Mouse (Mus musculus): Measurements from ENCODE around the gene Olfr675. TPM values are rescaled to one million over a fixed set of nuclear protein-coding genes. Genes with fewer than 3 reads are reported as not detected.
A peak's percentile ranks its signal among the peaks of the same experiment; 100 is the strongest.
"Not testable (repeated sequence)": the region's sequence is repeated elsewhere in the genome, so short reads cannot be mapped to it uniquely, and the experiment has no call there.

The Olfr675 gene
- not detected in 2 replicates for polyA plus RNA-seq (2015; fragmentation: Nextera tagmentation; extraction: Ambion mirVana)

- WGBS, result 35% methylated on average over 1 of the region's 1 CpGs
- no peaks in the 10 kb centered on the region for H3K36me3 ChIP-seq
- no peaks in the 10 kb centered on the region for H3K27me3 ChIP-seq
- H3K9ac ChIP-seq, result no peak within 1 kb of the TSS
- 0 out of 2 replicates have a peak, but pooled peaks cover 3% of the 10 kb centered on the region for H3K4me1 ChIP-seq
- H3K9me3 ChIP-seq, result no peaks in the 10 kb centered on the region
- ATAC-seq (ENCODE audit: insufficient number of reproducible peaks, insufficient read depth, low FRiP score, low TSS enrichment, low read depth), result no peak
- H3K4me3 ChIP-seq, result no peak within 1 kb of the TSS
- H3K27ac ChIP-seq, result peak within 1 kb of the TSS; percentile 60
- no peak within 1 kb of the TSS for H3K4me2 ChIP-seq
Observed at GRCm38 (mm10) chr7:105028360-105028759, at the start of gene Olfr675. Olfr675 (minus strand) TSS chr7:105028460.

GRCm38 (mm10) chr7:105064175-105064574 is 35.9 kb upstream of the Olfr675 start, which contains the start of gene Olfr678:
Olfr678 (plus strand) TSS chr7:105064475.
- Histone ChIP-seq H3K9me3 (no peaks in the 10 kb centered on the region), H3K27me3 (no peaks in the 10 kb centered on the region), H3K4me1 (no peaks in the 10 kb centered on the region), H3K9ac (no peak within 1 kb of the TSS), H3K4me2 (no peak within 1 kb of the TSS), H3K36me3 (no peaks in the 10 kb centered on the region), H3K27ac (no peak within 1 kb of the TSS), H3K4me3 (no peak within 1 kb of the TSS)
- 89% methylated on average over 1 of the region's 1 CpGs for WGBS
- no peak for ATAC-seq (ENCODE audit: insufficient number of reproducible peaks, insufficient read depth, low FRiP score, low TSS enrichment, low read depth)

- H3K9me3 ChIP-seq, result no peaks in the 10 kb centered on the region
- no peak overlapping the region for H3K9ac ChIP-seq
- no peaks in the 10 kb centered on the region for H3K36me3 ChIP-seq
- no peak overlapping the region for H3K4me2 ChIP-seq
- H3K4me3 ChIP-seq, result no peak overlapping the region
- no peak overlapping the region for H3K27ac ChIP-seq
- no peak for ATAC-seq (ENCODE audit: insufficient number of reproducible peaks, insufficient read depth, low FRiP score, low TSS enrichment, low read depth)
- H3K4me1 ChIP-seq, result no peaks in the 10 kb centered on the region
- H3K27me3 ChIP-seq, result no peaks in the 10 kb centered on the region
Observed at GRCm38 (mm10) chr7:105058951-105059350, 30.7 kb upstream of the Olfr675 start.

GRCm38 (mm10) chr7:105033836-105034235 is 5.6 kb upstream of the Olfr675 start:
- not testable (repeated sequence) for H3K27ac ChIP-seq; H3K9ac ChIP-seq; ATAC-seq (ENCODE audit: insufficient number of reproducible peaks, insufficient read depth, low FRiP score, low TSS enrichment, low read depth); H3K4me2 ChIP-seq; H3K4me1 ChIP-seq; H3K9me3 ChIP-seq; H3K27me3 ChIP-seq; H3K4me3 ChIP-seq; H3K36me3 ChIP-seq
- 60% methylated on average over 5 of the region's 5 CpGs for WGBS

GRCm38 (mm10) chr7:105032398-105032797 is 4.1 kb upstream of the Olfr675 start, which contains the start of gene Olfr676:
Olfr676 (plus strand) TSS chr7:105032698.
- H3K9me3 ChIP-seq, result no peaks in the 10 kb centered on the region
- H3K27ac ChIP-seq, result no peak within 1 kb of the TSS
- no peaks in the 10 kb centered on the region for H3K27me3 ChIP-seq
- no peaks in the 10 kb centered on the region for H3K36me3 ChIP-seq
- ATAC-seq (ENCODE audit: insufficient number of reproducible peaks, insufficient read depth, low FRiP score, low TSS enrichment, low read depth), result no peak
- H3K4me2 ChIP-seq, result no peak within 1 kb of the TSS
- no peak within 1 kb of the TSS for H3K4me3 ChIP-seq
- H3K4me1 ChIP-seq, result 0 out of 2 replicates have a peak, but pooled peaks cover 3% of the 10 kb centered on the region
- H3K9ac ChIP-seq, result no peak within 1 kb of the TSS

GRCm38 (mm10) chr7:105022530-105022929 is 5.7 kb downstream of the Olfr675 start:
- 36% methylated on average over 1 of the region's 1 CpGs for WGBS
- no peak overlapping the region for H3K27ac ChIP-seq
- ATAC-seq (ENCODE audit: insufficient number of reproducible peaks, insufficient read depth, low FRiP score, low TSS enrichment, low read depth), result no peak
- no peaks in the 10 kb centered on the region for H3K27me3 ChIP-seq
- no peaks in the 10 kb centered on the region for H3K36me3 ChIP-seq
- H3K9me3 ChIP-seq, result no peaks in the 10 kb centered on the region
- H3K4me3 ChIP-seq, result no peak overlapping the region
- no peak overlapping the region for H3K4me2 ChIP-seq
- no peaks in the 10 kb centered on the region for H3K4me1 ChIP-seq
- no peak overlapping the region for H3K9ac ChIP-seq

GRCm38 (mm10) chr7:105001929-105002328 is 26.3 kb downstream of the Olfr675 start, which contains the start of gene Olfr672:
Olfr672 (minus strand) TSS chr7:105002029.
- no peak within 1 kb of the TSS for H3K4me3 ChIP-seq
- no peaks in the 10 kb centered on the region for H3K9me3 ChIP-seq
- no peak within 1 kb of the TSS for H3K9ac ChIP-seq
- no peak within 1 kb of the TSS for H3K27ac ChIP-seq
- H3K4me1 ChIP-seq, result no peaks in the 10 kb centered on the region
- no peak within 1 kb of the TSS for H3K4me2 ChIP-seq
- no peaks in the 10 kb centered on the region for H3K27me3 ChIP-seq
- ATAC-seq (ENCODE audit: insufficient number of reproducible peaks, insufficient read depth, low FRiP score, low TSS enrichment, low read depth), result no peak
- no peaks in the 10 kb centered on the region for H3K36me3 ChIP-seq

GRCm38 (mm10) chr7:104979026-104979425 is 49.2 kb downstream of the Olfr675 start, which contains the start of gene Olfr671:
Olfr671 (minus strand) TSS chr7:104979126.
- Histone ChIP-seq H3K4me1 (no peaks in the 10 kb centered on the region), H3K9ac (no peak within 1 kb of the TSS), H3K4me2 (no peak within 1 kb of the TSS), H3K36me3 (no peaks in the 10 kb centered on the region), H3K27me3 (no peaks in the 10 kb centered on the region), H3K4me3 (no peak within 1 kb of the TSS), H3K27ac (no peak within 1 kb of the TSS), H3K9me3 (no peaks in the 10 kb centered on the region; the same call in 1 of the 2 replicates)
- no peak for ATAC-seq (ENCODE audit: insufficient number of reproducible peaks, insufficient read depth, low FRiP score, low TSS enrichment, low read depth)
- 80% methylated on average over 1 of the region's 1 CpGs for WGBS

GRCm38 (mm10) chr7:104972507-104972906 is 55.8 kb downstream of the Olfr675 start:
- not testable (repeated sequence) for H3K4me2 ChIP-seq
- 64% methylated on average over 2 of the region's 2 CpGs for WGBS

More at GRCm38 (mm10) chr7:104972507-104972906, 55.8 kb downstream of the Olfr675 start:
- not testable (repeated sequence) for H3K36me3 ChIP-seq; ATAC-seq (ENCODE audit: insufficient number of reproducible peaks, insufficient read depth, low FRiP score, low TSS enrichment, low read depth); H3K9ac ChIP-seq; H3K9me3 ChIP-seq; H3K4me3 ChIP-seq; H3K27me3 ChIP-seq; H3K27ac ChIP-seq; H3K4me1 ChIP-seq

Other genes starting within 250 kb of the Olfr675 start
- gene Usp17lb, start 185.9 kb downstream of the Olfr675 start, polyA plus RNA-seq (2015; fragmentation: Nextera tagmentation; extraction: Ambion mirVana), result not detected in 2 replicates
- 0.10 TPM in 1 of 2 replicates, not detected in the other for gene Usp17la, start 171.5 kb downstream of the Olfr675 start, polyA plus RNA-seq (2015; fragmentation: Nextera tagmentation; extraction: Ambion mirVana)
- not detected in 2 replicates for gene Olfr665, start 150.4 kb downstream of the Olfr675 start, polyA plus RNA-seq (2015; fragmentation: Nextera tagmentation; extraction: Ambion mirVana)
- gene Olfr666, start 132.5 kb downstream of the Olfr675 start, polyA plus RNA-seq (2015; fragmentation: Nextera tagmentation; extraction: Ambion mirVana), result 0.17 TPM in 1 of 2 replicates, not detected in the other
- not detected in 2 replicates for gene Olfr667, start 107.0 kb downstream of the Olfr675 start, polyA plus RNA-seq (2015; fragmentation: Nextera tagmentation; extraction: Ambion mirVana)
- not detected in 2 replicates for gene Olfr668, start 100.4 kb downstream of the Olfr675 start, polyA plus RNA-seq (2015; fragmentation: Nextera tagmentation; extraction: Ambion mirVana)
- not detected in 2 replicates for gene Olfr669, start 94.2 kb downstream of the Olfr675 start, polyA plus RNA-seq (2015; fragmentation: Nextera tagmentation; extraction: Ambion mirVana)
- not detected in 2 replicates for gene Olfr670, start 65.8 kb downstream of the Olfr675 start, polyA plus RNA-seq (2015; fragmentation: Nextera tagmentation; extraction: Ambion mirVana)
- gene Olfr671, start 49.3 kb downstream of the Olfr675 start, polyA plus RNA-seq (2015; fragmentation: Nextera tagmentation; extraction: Ambion mirVana), result not detected in 2 replicates
- gene Olfr672, start 26.4 kb downstream of the Olfr675 start, polyA plus RNA-seq (2015; fragmentation: Nextera tagmentation; extraction: Ambion mirVana), result 0.21 TPM in 1 of 2 replicates, not detected in the other
- not detected in 2 replicates for gene Olfr676, start 4.2 kb upstream of the Olfr675 start, polyA plus RNA-seq (2015; fragmentation: Nextera tagmentation; extraction: Ambion mirVana)
- not detected in 2 replicates for gene Olfr677, start 22.9 kb upstream of the Olfr675 start, polyA plus RNA-seq (2015; fragmentation: Nextera tagmentation; extraction: Ambion mirVana)
- 0.08 TPM in 1 of 2 replicates, not detected in the other for gene Olfr678, start 36.0 kb upstream of the Olfr675 start, polyA plus RNA-seq (2015; fragmentation: Nextera tagmentation; extraction: Ambion mirVana)
- 0.45 TPM in 1 of 2 replicates, not detected in the other for gene Olfr679, start 52.7 kb upstream of the Olfr675 start, polyA plus RNA-seq (2015; fragmentation: Nextera tagmentation; extraction: Ambion mirVana)
- not detected in 2 replicates for gene Olfr680-ps1, start 64.4 kb upstream of the Olfr675 start, polyA plus RNA-seq (2015; fragmentation: Nextera tagmentation; extraction: Ambion mirVana)
- not detected in 2 replicates for gene Olfr681, start 88.4 kb upstream of the Olfr675 start, polyA plus RNA-seq (2015; fragmentation: Nextera tagmentation; extraction: Ambion mirVana)
- 0.27 TPM in 1 of 2 replicates, not detected in the other for gene Olfr683, start 118.6 kb upstream of the Olfr675 start, polyA plus RNA-seq (2015; fragmentation: Nextera tagmentation; extraction: Ambion mirVana)
- not detected in 2 replicates for gene Olfr684, start 135.2 kb upstream of the Olfr675 start, polyA plus RNA-seq (2015; fragmentation: Nextera tagmentation; extraction: Ambion mirVana)
- 0.13 TPM in 1 of 2 replicates, not detected in the other for gene Olfr685, start 157.6 kb upstream of the Olfr675 start, polyA plus RNA-seq (2015; fragmentation: Nextera tagmentation; extraction: Ambion mirVana)
- gene Olfr686, start 179.0 kb upstream of the Olfr675 start, polyA plus RNA-seq (2015; fragmentation: Nextera tagmentation; extraction: Ambion mirVana), result not detected in 2 replicates